Mouse (Mus musculus) limb, embryonic 11.5 days (tissue): ENCODE measurements around the gene Bptf. TPM values are rescaled to one million over a fixed set of nuclear protein-coding genes. Genes with fewer than 3 reads are reported as not detected.

ENCODE experiments used
- ATAC-seq: fragments of 200-750 bp; cut with Nextera tagmentation; 2 replicates; pipeline ENCODE4 v1.8.0; 2017; ENCODE audit warnings: low read depth; ENCODE audit not compliant: insufficient number of reproducible peaks, low FRiP score, low TSS enrichment
- DNase-seq: peaks from one replicate; pipeline ENCODE4 v3.0.0-alpha.2; 2015; ENCODE audit warnings: low spot score
- H3K27ac ChIP-seq: fragments of 300-500 bp; sonication (generic); replicated peaks from 2 replicates; pipeline ENCODE4 v1.5.1; 2014; ENCODE audit warnings: low read depth, mild to moderate bottlenecking, low read length
- H3K27me3 ChIP-seq: fragments of 300-500 bp; sonication (generic); 2 replicates; pipeline ENCODE4 v1.6.1; 2014; ENCODE audit warnings: mild to moderate bottlenecking, low read length, mixed read lengths; ENCODE audit not compliant: control insufficient read depth, insufficient read depth
- H3K36me3 ChIP-seq: fragments of 300-500 bp; sonication (generic); 2 replicates; pipeline ENCODE4 v1.6.1; 2014; ENCODE audit warnings: mild to moderate bottlenecking, low read length, moderate library complexity, mixed read lengths; ENCODE audit not compliant: control insufficient read depth, insufficient read depth
- H3K4me1 ChIP-seq: fragments of 300-500 bp; sonication (generic); 2 replicates; pipeline ENCODE4 v1.6.1; 2014; ENCODE audit warnings: low read length, mixed read lengths; ENCODE audit not compliant: control insufficient read depth, insufficient read depth
- H3K4me2 ChIP-seq: fragments of 300-500 bp; sonication (generic); 2 replicates; pipeline ENCODE4 v1.6.1; 2014; ENCODE audit warnings: low read depth, mild to moderate bottlenecking, moderate library complexity; ENCODE audit not compliant: severe bottlenecking
- H3K4me3 ChIP-seq: fragments of 300-500 bp; sonication (generic); 2 replicates; pipeline ENCODE4 v1.5.1; 2014; ENCODE audit warnings: low read depth, low read length
- H3K9ac ChIP-seq: fragments of 300-500 bp; sonication (generic); 2 replicates; pipeline ENCODE4 v1.6.1; 2014; ENCODE audit warnings: mild to moderate bottlenecking, low read length
- H3K9me3 ChIP-seq: fragments of 300-500 bp; sonication (generic); 2 replicates; pipeline ENCODE4 v1.6.1; 2016; ENCODE audit warnings: low read length; ENCODE audit not compliant: control insufficient read depth
- WGBS: fragments of 180-500 bp; shearing (Covaris S2); extraction: QIAGEN DNeasy Blood & Tissue Kit; methylation state at CpG from one replicate; pipeline ENCODE4 v1.1.7; 2014; 5-methylcytosine and 5-hydroxymethylcytosine counted together
- polyA plus RNA-seq: library from polyadenylated mRNA; unstranded; fragments of >200 nt; fragmentation: Nextera tagmentation; extraction: Ambion mirVana; gene quantifications from 2 replicates; pipeline ENCODE4 v1.2.1, GENCODE M21; 2014

Bptf gene
- polyA plus RNA-seq, 1 experiment from 2014 or later = 44.1 TPM

- no peak for ATAC-seq
- 61% methylated on average over 2 of the region's 2 CpGs for WGBS
- Histone ChIP-seq H3K9ac (no peak overlapping the region), H3K4me2 (no peak overlapping the region), H3K4me3 (no peak overlapping the region), H3K27me3 (no peaks in the 10 kb centered on the region), H3K9me3 (no peaks in the 10 kb centered on the region), H3K36me3 (0 out of 2 replicates have a peak, but pooled peaks cover 2% of the 10 kb centered on the region), H3K27ac (no peak overlapping the region), H3K4me1 (peaks cover 9% of the 10 kb centered on the region; the same call in 1 of the 2 replicates)
- no peak for DNase-seq
Observed at GRCm38 (mm10) chr11:107103224-107103589, 28.7 kb downstream of the Bptf start.

DNA sequence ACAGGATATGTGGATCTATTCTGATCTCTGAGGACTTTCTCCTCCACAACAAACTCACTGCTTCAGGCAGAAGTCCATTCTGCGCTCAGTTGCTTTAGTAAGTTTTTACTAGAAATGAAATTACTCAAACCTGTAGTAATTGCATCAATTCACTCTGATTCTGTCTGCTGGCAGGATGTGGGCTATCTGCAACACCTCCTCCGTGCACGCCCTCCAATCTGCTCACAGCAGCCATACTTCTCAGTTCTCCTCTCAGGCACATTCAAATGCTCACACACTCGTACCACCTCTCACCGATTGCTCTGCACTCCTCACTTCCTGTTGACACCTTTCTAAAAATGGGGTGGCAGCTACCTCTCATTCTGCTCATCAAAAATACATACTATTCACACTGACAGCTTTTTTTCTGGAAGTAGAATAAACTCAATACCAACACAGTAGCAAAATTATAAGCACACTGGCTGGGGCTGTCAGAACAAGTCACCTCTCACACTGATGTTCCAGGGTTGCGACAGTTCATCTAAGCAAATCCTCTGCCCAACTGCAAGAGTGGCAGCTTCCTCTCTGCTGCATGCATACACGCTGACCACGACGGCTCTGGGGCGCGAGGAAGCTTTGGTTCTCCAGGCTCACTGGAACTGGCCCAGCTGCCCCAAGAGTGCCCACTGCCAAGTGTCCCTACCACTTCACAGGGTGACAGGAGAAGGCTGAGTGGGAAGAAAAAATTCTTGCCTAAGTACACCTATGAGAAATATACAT lies 29.3 kb downstream of the Bptf start:
- DNase-seq = no peak
- Histone ChIP-seq H3K36me3 (peaks cover 8% of the 10 kb centered on the region; the same call in 1 of the 2 replicates), H3K27ac (no peak overlapping the region)

DNA sequence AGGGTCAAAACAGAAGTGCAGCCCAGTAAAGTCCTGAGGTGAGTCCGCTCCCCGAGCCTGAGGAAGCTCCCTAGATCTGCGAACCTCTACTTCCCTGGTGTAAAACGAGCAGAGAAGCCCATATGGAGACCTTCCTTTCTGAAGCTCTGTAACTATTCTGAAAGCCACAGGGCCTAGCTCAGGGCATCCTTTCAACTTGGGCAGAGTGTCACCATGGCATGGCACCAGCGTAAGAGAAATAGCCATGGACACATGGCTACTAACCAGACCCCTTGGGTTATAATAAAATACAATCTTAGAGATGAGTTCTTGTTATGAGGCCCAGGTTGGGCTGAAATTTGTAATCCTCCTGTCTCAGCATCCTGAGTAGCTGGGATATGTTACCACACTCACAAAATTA lies 35.0 kb downstream of the Bptf start:
- Histone ChIP-seq H3K9me3 (no peaks in the 10 kb centered on the region), H3K27me3 (no peaks in the 10 kb centered on the region), H3K4me1 (0 out of 2 replicates have a peak, but pooled peaks cover 2% of the 10 kb centered on the region), H3K27ac (no peak overlapping the region), H3K4me3 (no peak overlapping the region), H3K4me2 (no peak overlapping the region), H3K9ac (no peak overlapping the region), H3K36me3 (peaks cover 19% of the 10 kb centered on the region)
- no peak for ATAC-seq
- DNase-seq = no peak
- 94% methylated on average over 5 of the region's 5 CpGs for WGBS

More for the DNA sequence above, 29.3 kb downstream of the Bptf start:
- no peak overlapping the region for H3K4me2 ChIP-seq
- no peak overlapping the region for H3K9ac ChIP-seq
- no peaks in the 10 kb centered on the region for H3K9me3 ChIP-seq
- WGBS = 85% methylated on average over 11 of the region's 11 CpGs
- H3K4me3 ChIP-seq = no peak overlapping the region
- ATAC-seq = no peak
- H3K4me1 ChIP-seq = peaks cover 9% of the 10 kb centered on the region; the same call in 1 of the 2 replicates
- H3K27me3 ChIP-seq = no peaks in the 10 kb centered on the region

DNA sequence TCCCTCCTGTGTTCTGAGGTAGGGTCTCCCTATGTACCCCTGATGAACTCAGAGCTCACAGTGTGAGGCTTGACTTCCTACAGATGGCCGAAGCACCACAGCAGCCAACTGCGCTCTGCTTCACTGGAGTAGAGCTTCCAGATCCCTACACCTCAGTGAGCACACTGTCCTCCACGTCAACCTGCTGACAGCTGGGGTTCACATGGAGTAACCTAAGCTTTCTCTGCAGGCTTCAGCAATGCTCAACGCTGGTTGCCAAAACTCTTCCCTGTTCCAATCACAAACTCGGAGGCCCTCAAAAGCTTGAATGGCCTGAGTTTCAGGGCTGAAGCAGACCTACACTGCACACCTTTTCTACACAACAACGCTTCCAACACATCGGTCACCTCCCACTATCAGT lies 38.1 kb downstream of the Bptf start:
- Histone ChIP-seq H3K9me3 (no peaks in the 10 kb centered on the region), H3K4me2 (no peak overlapping the region), H3K4me3 (no peak overlapping the region), H3K9ac (no peak overlapping the region), H3K27ac (no peak overlapping the region), H3K27me3 (no peaks in the 10 kb centered on the region), H3K36me3 (peaks cover 19% of the 10 kb centered on the region), H3K4me1 (no peaks in the 10 kb centered on the region)
- DNase-seq (no peak), ATAC-seq (no peak)
- WGBS = 94% methylated on average over 7 of the region's 7 CpGs

DNA sequence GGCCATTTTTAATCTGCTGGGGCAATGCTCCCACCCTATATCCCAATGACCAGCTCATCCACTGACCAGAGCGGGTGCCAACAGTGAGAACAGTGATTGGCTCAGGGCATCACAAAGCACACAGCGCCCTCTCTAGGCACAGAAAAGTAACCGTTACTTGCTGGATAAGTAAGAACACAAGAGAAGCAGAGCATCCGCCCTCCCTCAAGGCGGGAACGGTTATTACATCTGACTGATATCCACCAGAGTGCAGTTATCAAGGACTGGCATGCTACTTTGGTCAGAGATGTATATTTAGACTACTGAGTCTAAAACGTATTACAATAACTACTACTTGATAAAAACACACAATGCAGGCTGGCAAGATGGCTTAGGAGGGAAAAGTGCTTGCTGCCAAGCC lies 39.3 kb downstream of the Bptf start:
- 94% methylated on average over 7 of the region's 7 CpGs for WGBS
- no peak for DNase-seq
- Histone ChIP-seq H3K9me3 (no peaks in the 10 kb centered on the region), H3K4me2 (no peak overlapping the region), H3K4me3 (no peak overlapping the region), H3K27ac (no peak overlapping the region), H3K36me3 (peaks cover 12% of the 10 kb centered on the region), H3K27me3 (no peaks in the 10 kb centered on the region), H3K9ac (no peak overlapping the region), H3K4me1 (no peaks in the 10 kb centered on the region)
- ATAC-seq = no peak

DNA sequence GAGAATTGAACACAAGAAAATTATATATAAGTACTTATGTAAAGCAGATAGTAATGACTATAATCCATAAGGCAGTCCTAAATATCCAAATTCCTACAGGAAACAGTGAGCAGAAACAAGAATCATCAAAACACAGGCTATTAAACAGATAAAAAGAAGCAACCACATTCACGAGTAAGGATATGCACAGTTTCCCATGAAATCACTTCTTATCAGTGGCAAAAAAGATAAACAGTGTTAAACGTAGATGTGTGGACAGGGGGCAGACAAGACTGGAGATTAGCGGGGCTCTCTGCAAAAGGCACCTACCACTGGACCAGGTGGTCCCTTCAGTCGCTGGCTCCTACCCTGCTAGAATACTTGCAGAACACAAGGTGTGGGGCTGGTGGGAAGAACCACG lies 46.1 kb downstream of the Bptf start:
- WGBS = 91% methylated on average over 5 of the region's 5 CpGs

DNA sequence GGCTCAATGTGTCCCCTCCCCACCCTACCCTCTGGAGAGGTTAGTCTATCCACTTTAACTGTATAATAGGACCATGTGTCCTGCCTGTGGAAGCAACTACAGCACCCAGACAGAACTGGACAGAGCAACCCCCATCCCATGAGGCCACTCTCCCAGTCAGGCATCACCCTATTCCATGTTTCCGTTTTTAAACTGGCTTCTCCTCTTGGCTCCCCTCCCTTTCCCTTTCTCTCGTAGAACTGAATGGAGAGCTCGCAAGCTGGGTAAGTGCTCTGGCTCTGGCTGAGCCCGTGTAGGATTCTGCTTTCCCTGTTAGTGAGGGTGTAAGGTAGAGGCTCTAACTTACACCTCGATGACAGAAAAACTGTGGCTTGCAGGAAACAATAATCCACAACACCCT lies 48.4 kb downstream of the Bptf start:
- Histone ChIP-seq H3K9ac (no peak overlapping the region), H3K36me3 (peaks cover 10% of the 10 kb centered on the region; the same call in 1 of the 2 replicates), H3K27me3 (no peaks in the 10 kb centered on the region), H3K9me3 (no peaks in the 10 kb centered on the region), H3K4me1 (no peaks in the 10 kb centered on the region), H3K4me2 (no peak overlapping the region), H3K4me3 (no peak overlapping the region), H3K27ac (no peak overlapping the region)
- WGBS = 89% methylated on average over 5 of the region's 5 CpGs
- DNase-seq (no peak), ATAC-seq (no peak)

More for the DNA sequence above, 46.1 kb downstream of the Bptf start:
- Histone ChIP-seq H3K4me2 (no peak overlapping the region), H3K9ac (no peak overlapping the region), H3K27me3 (no peaks in the 10 kb centered on the region), H3K4me3 (no peak overlapping the region), H3K27ac (no peak overlapping the region), H3K4me1 (no peaks in the 10 kb centered on the region), H3K9me3 (no peaks in the 10 kb centered on the region), H3K36me3 (peaks cover 1% of the 10 kb centered on the region; the same call in 1 of the 2 replicates)
- ATAC-seq (no peak), DNase-seq (no peak)

DNA sequence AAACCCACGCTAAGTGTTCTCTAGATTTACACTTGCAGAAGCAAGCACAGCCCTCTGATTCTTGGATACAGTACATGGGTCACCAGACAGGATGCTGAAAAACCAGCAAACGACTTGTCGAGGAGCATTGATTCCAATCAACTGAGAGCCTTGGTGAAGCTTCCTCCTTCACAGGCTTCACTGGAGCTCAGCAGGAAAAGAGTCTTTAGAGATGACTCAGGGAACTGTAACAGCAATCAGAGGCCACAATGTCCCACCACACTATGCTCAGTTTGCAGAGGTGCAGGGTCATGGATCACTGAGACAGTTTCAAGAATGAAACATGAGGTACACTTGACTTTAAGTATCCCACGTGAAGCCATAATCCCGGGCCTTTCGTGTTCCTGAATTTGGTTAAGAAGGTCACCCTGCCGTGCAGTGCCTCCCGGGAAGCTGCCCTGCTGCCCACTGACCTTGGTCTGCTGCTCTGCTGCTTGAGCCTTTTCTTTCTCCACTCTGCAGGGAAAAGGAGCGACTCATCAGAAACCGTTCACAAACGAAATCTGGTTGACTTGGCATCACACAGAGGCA lies 66.6 kb downstream of the Bptf start:
- no peak for ATAC-seq

More for the DNA sequence above, 66.6 kb downstream of the Bptf start:
- no peak for DNase-seq
- H3K4me3 ChIP-seq = no peak overlapping the region
- WGBS = 95% methylated on average over 11 of the region's 11 CpGs
- no peak overlapping the region for H3K9ac ChIP-seq
- H3K27ac ChIP-seq = no peak overlapping the region
- H3K27me3 ChIP-seq = no peaks in the 10 kb centered on the region
- H3K36me3 ChIP-seq = peaks cover 29% of the 10 kb centered on the region
- no peak overlapping the region for H3K4me2 ChIP-seq
- no peaks in the 10 kb centered on the region for H3K9me3 ChIP-seq
- H3K4me1 ChIP-seq = no peaks in the 10 kb centered on the region
